Mouse (Mus musculus) intestine, postnatal 0 days (tissue): ENCODE results near the gene Glmp. TPM values are rescaled to one million over a fixed set of nuclear protein-coding genes. Genes with fewer than 3 reads are reported as not detected.
"Not testable (repeated sequence)": the region's sequence is repeated elsewhere in the genome, so short reads cannot be mapped to it uniquely, and the experiment has no call there.

Experiments
- ATAC-seq: fragments of 200-750 bp; cut with Nextera tagmentation; 2 replicates; pipeline ENCODE4 v1.8.0; 2017; ENCODE audit warnings: mild to moderate bottlenecking, moderate TSS enrichment, moderate library complexity
- H3K27ac ChIP-seq: fragments of 300-500 bp; sonication (generic); 2 replicates; pipeline ENCODE4 v1.5.1; 2014; ENCODE audit warnings: mild to moderate bottlenecking, low read depth, low read length, moderate library complexity
- H3K27me3 ChIP-seq: fragments of 300-500 bp; sonication (generic); replicated peaks from 2 replicates; pipeline ENCODE4 v1.6.1; 2014; ENCODE audit warnings: low read length, mixed read lengths; ENCODE audit not compliant: control insufficient read depth, insufficient read depth
- H3K36me3 ChIP-seq: fragments of 300-500 bp; sonication (generic); 2 replicates; pipeline ENCODE4 v1.6.1; 2014; ENCODE audit warnings: mild to moderate bottlenecking, moderate library complexity; ENCODE audit not compliant: control insufficient read depth, insufficient read depth
- H3K4me1 ChIP-seq: fragments of 300-500 bp; sonication (generic); replicated peaks from 2 replicates; pipeline ENCODE4 v1.6.1; 2014; ENCODE audit warnings: antibody characterized with exemption, low read length, mixed read lengths; ENCODE audit not compliant: control insufficient read depth, insufficient read depth
- H3K4me2 ChIP-seq: fragments of 300-500 bp; sonication (generic); replicated peaks from 2 replicates; pipeline ENCODE4 v1.6.1; 2014; ENCODE audit warnings: low read depth, mild to moderate bottlenecking, moderate library complexity
- H3K4me3 ChIP-seq: fragments of 300-500 bp; sonication (generic); 2 replicates; pipeline ENCODE4 v1.5.1; 2014; ENCODE audit warnings: low read depth, low read length
- H3K9ac ChIP-seq: fragments of 300-500 bp; sonication (generic); 2 replicates; pipeline ENCODE4 v1.6.1; 2014; ENCODE audit warnings: mild to moderate bottlenecking, low read depth, low read length
- H3K9me3 ChIP-seq: fragments of 300-500 bp; sonication (generic); 2 replicates; pipeline ENCODE4 v1.6.1; 2016; ENCODE audit warnings: mixed run types; ENCODE audit not compliant: control insufficient read depth
- CTCF ChIP-seq: sonication (generic); IDR thresholded peaks from 2 replicates; pipeline ENCODE4 v1.5.1; 2016; ENCODE audit warnings: low read depth, mild to moderate bottlenecking, control low read depth, antibody characterized with exemption, moderate library complexity
- WGBS: fragments of 180-500 bp; shearing (Covaris S2); extraction: QIAGEN DNeasy Blood & Tissue Kit; methylation state at CpG from one replicate; pipeline ENCODE4 v1.1.7; 2014; 5-methylcytosine and 5-hydroxymethylcytosine counted together
- polyA plus RNA-seq: library from polyadenylated mRNA; unstranded; fragments of >200 nt; fragmentation: Nextera tagmentation; extraction: Ambion mirVana; gene quantifications from 2 replicates; pipeline ENCODE4 v1.2.1, GENCODE M21; 2015

Glmp gene
- polyA plus RNA-seq, 1 experiment from 2014 or later = 589 TPM

- Histone ChIP-seq H3K9ac (no peak within 1 kb of the TSS), H3K36me3 (no peaks in the 10 kb centered on the region), H3K4me3 (no peak within 1 kb of the TSS), H3K27ac (no peak within 1 kb of the TSS), H3K4me1 (no peaks in the 10 kb centered on the region), H3K9me3 (no peaks in the 10 kb centered on the region), H3K27me3 (no peaks in the 10 kb centered on the region), H3K4me2 (no peak within 1 kb of the TSS)
- no peak for TF ChIP-seq CTCF
- WGBS = 93% methylated on average over 4 of the region's 4 CpGs
- no peak for ATAC-seq
These were observed 37.7 kb upstream of the Glmp start, which contains the start of gene Gm38392 for GRCm38 (mm10) chr3:88287110-88287509. Gm38392 (minus strand) TSS chr3:88287210.

DNA sequence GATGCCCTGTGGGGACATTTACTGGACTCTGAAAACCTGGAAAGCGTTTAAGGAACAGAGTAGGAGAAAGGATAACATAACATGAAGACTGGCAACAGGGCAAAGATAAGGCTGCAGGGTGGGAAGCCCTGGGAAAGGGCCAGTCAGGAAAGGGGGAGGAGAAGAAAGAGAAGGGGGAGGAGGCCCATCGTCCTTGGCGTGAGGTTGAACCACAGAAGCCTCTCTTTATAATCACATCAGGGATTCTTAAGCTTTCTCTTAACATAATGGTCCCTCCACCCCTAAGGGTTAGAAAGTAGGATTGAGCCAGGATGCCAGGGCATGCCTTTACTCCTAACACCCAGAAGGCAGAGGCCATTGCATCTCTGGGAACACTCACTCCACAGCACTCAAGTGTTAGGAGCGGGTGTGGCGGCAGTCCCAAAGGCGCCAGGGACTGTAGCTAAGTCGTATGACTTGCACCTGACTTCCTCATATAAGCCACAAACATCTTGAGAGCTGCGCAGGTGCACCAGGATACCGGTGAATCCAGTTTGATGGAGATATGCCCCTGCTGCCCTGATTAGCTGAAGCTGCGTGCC, 36.6 kb upstream of the Glmp start:
- not testable (repeated sequence) for H3K27me3 ChIP-seq, H3K4me1 ChIP-seq, H3K4me3 ChIP-seq, H3K9me3 ChIP-seq, H3K36me3 ChIP-seq, H3K9ac ChIP-seq, H3K27ac ChIP-seq, H3K4me2 ChIP-seq, ATAC-seq
- WGBS = 63% methylated on average over 8 of the region's 10 CpGs

DNA sequence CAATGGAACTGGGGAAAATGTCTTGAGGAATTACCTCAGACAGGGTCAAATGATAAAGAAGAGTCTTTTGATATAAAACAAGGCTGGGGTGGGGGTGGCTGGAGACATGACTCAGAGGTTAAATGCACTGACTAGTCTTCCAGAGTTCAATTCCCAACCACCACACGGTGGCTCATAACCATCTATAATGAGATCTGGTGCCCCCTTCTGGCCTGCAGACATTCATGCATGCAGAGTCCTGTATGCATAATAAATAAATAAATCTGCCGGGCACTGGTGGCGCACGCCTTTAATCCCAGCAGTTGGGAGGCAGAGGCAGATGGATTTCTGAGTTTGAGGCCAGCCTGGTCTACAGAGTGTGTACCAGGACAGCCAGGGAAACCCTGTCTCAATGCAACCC, 32.9 kb upstream of the Glmp start:
- H3K9ac ChIP-seq = no peak overlapping the region
- no peaks in the 10 kb centered on the region for H3K4me1 ChIP-seq
- H3K9me3 ChIP-seq = no peaks in the 10 kb centered on the region
- no peak overlapping the region for H3K4me3 ChIP-seq
- no peaks in the 10 kb centered on the region for H3K27me3 ChIP-seq
- no peak overlapping the region for H3K4me2 ChIP-seq
- 51% methylated on average over 4 of the region's 4 CpGs for WGBS
- H3K27ac ChIP-seq = no peak overlapping the region
- peak; percentile 65 for TF ChIP-seq CTCF
- no peak for ATAC-seq
- no peaks in the 10 kb centered on the region for H3K36me3 ChIP-seq

GRCm38 (mm10) chr3:88295272-88295671, 29.6 kb upstream of the Glmp start:
- H3K27ac ChIP-seq, H3K4me3 ChIP-seq, H3K36me3 ChIP-seq, H3K4me1 ChIP-seq, H3K4me2 ChIP-seq, ATAC-seq, H3K9me3 ChIP-seq, H3K9ac ChIP-seq, H3K27me3 ChIP-seq: not testable (repeated sequence)
- WGBS = 45% methylated on average over 1 of the region's 1 CpGs

- H3K27me3 ChIP-seq = no peaks in the 10 kb centered on the region
- peak overlapping the region; percentile 80 for H3K4me3 ChIP-seq
- H3K36me3 ChIP-seq = peaks cover 18% of the 10 kb centered on the region
- no peak for ATAC-seq
- peak overlapping the region; percentile 28 for H3K9ac ChIP-seq
- peak overlapping the region; percentile 71 for H3K4me2 ChIP-seq
- TF ChIP-seq CTCF = no peak
- peak overlapping the region; percentile 75; the same call in 1 of the 2 replicates for H3K27ac ChIP-seq
- H3K4me1 ChIP-seq = peaks cover 8% of the 10 kb centered on the region
- under 1% methylated on average over 12 of the region's 12 CpGs for WGBS
- no peaks in the 10 kb centered on the region for H3K9me3 ChIP-seq
These were observed 28.7 kb upstream of the Glmp start for GRCm38 (mm10) chr3:88296110-88296560.

- peak; percentile 98 for ATAC-seq
- under 1% methylated on average over 44 of the region's 44 CpGs for WGBS
- H3K9ac ChIP-seq = peak within 1 kb of the TSS; percentile 59
These were observed 28.1 kb upstream of the Glmp start, which contains the start of the genes Tsacc and Cct3 for GRCm38 (mm10) chr3:88296561-88297318. Tsacc (minus strand) TSS chr3:88296999. Cct3 (plus strand) TSS chr3:88297116.

More at GRCm38 (mm10) chr3:88296561-88297318, 28.1 kb upstream of the Glmp start, which contains the start of the genes Tsacc and Cct3:
- Histone ChIP-seq H3K9me3 (no peaks in the 10 kb centered on the region), H3K27ac (peak within 1 kb of the TSS; percentile 76), H3K27me3 (no peaks in the 10 kb centered on the region), H3K4me3 (peak within 1 kb of the TSS; percentile 80), H3K4me1 (peaks cover 8% of the 10 kb centered on the region), H3K36me3 (peaks cover 24% of the 10 kb centered on the region), H3K4me2 (peak within 1 kb of the TSS; percentile 71)
- TF ChIP-seq CTCF = peak; percentile 49
